Mouse (Mus musculus): Measurements from ENCODE around the gene Apbb2. TPM values are rescaled to one million over a fixed set of nuclear protein-coding genes. Genes with fewer than 3 reads are reported as not detected.

The Apbb2 gene
- polyA plus RNA-seq, 1 experiment from 2014 or later: 27.8 TPM

DNA sequence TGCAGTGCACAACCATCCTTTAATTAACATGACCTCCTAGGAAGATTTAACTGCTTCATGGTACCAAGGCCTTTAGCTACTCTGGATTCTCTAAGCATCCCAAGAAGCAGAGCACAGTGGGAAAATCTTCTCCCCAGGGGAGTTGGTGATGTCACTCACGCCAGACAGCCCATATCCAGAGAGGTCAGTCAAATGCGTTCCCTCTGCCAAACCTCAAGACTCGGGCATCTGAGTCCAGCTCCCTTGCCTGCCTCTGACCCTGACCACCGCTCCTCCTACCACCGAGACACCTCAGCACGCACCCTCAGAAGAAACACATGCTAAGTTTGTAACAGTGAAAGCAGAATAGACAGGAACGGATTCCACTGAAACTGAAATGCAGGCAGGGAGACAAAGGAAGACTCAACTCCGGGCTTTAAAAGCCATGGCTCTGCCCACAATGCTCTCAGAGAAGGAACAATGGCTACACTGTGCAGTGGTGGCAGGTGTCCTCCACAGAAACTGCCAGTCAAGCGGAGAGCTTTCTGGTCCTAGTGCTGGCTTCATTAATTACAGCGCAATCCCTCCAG, 72.9 kb downstream of the Apbb2 start:
- H3K4me3 ChIP-seq (ENCODE audit: low read depth, low read length): no peak overlapping the region
- 35% methylated on average over 10 of the region's 10 CpGs for WGBS
- no peak overlapping the region for H3K9ac ChIP-seq (replicated peaks; ENCODE audit: low read length)
- DNase-seq (ENCODE audit: low spot score): peak; percentile 49
- ATAC-seq (replicated peaks; ENCODE audit: insufficient number of reproducible peaks, low FRiP score, low TSS enrichment, low read depth): peak; percentile 78; the same call in 1 of the 2 replicates
- H3K9me3 ChIP-seq (replicated peaks; ENCODE audit: control insufficient read depth, low read length): no peaks in the 10 kb centered on the region; the same call in 1 of the 2 replicates
- H3K4me2 ChIP-seq (ENCODE audit: low read depth, low read length): no peak overlapping the region
- no peak overlapping the region for H3K27ac ChIP-seq (replicated peaks; ENCODE audit: low read depth, low read length)
- H3K4me1 ChIP-seq (ENCODE audit: control insufficient read depth, insufficient read depth, low read length): no peaks in the 10 kb centered on the region
- no peaks in the 10 kb centered on the region for H3K27me3 ChIP-seq (ENCODE audit: control insufficient read depth, insufficient read depth, low read length)
- H3K36me3 ChIP-seq (replicated peaks; ENCODE audit: control insufficient read depth, insufficient read depth, low read depth, low read length): no peaks in the 10 kb centered on the region

DNA sequence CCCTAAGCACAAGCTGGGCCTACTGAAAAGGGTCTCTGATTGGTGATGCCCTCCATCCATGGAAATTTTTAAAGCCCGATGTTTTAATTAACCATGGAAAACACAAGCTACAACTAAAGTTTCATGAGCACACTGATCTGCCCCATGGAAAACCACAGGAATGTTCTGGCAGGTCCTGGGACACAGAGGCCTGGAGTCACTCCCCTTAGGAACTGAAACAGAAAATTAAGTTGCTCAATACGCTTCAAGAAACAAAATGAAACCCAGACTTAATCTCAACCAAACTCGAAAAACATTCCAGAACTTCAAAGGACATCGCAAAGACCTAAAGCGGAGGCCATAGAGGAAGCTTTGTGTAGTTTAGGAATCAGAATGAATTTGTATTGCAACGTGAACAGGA, 74.8 kb downstream of the Apbb2 start:
- ATAC-seq (replicated peaks; ENCODE audit: insufficient number of reproducible peaks, low FRiP score, low TSS enrichment, low read depth): no peak

DNA sequence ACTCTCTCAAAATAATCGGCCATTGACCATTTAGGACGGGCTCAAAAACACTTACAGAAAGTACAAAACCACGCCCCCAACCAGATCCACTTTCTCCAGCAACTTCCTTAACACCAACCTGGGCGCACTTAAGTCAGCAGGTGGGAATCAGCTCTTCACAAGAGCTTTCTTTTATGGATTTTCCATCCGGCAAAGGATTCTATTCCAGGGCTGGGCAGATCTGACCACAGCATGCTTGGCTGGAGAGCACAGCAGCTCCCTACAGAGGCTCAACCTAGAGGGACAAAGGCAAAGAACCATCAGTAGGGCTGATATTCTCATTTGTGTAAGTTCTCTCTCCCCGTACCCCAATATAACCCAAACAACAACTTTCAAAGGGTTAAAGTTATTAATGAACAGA, 75.2 kb downstream of the Apbb2 start:
- no peaks in the 10 kb centered on the region for H3K9me3 ChIP-seq (replicated peaks; ENCODE audit: control insufficient read depth, low read length)
- no peak for ATAC-seq (replicated peaks; ENCODE audit: insufficient number of reproducible peaks, low FRiP score, low TSS enrichment, low read depth)
- no peaks in the 10 kb centered on the region for H3K36me3 ChIP-seq (replicated peaks; ENCODE audit: control insufficient read depth, insufficient read depth, low read depth, low read length)
- H3K9ac ChIP-seq (replicated peaks; ENCODE audit: low read length): no peak overlapping the region
- no peak overlapping the region for H3K4me2 ChIP-seq (ENCODE audit: low read depth, low read length)
- H3K4me1 ChIP-seq (ENCODE audit: control insufficient read depth, insufficient read depth, low read length): no peaks in the 10 kb centered on the region
- no peaks in the 10 kb centered on the region for H3K27me3 ChIP-seq (ENCODE audit: control insufficient read depth, insufficient read depth, low read length)
- no peak for DNase-seq (ENCODE audit: low spot score)
- no peak overlapping the region for H3K4me3 ChIP-seq (ENCODE audit: low read depth, low read length)
- H3K27ac ChIP-seq (replicated peaks; ENCODE audit: low read depth, low read length): no peak overlapping the region
- WGBS: 83% methylated on average over 6 of the region's 6 CpGs

More for the DNA sequence above, 74.8 kb downstream of the Apbb2 start:
- 56% methylated on average over 6 of the region's 6 CpGs for WGBS
- DNase-seq (ENCODE audit: low spot score): peak; percentile 22
- no peak overlapping the region for H3K4me2 ChIP-seq (ENCODE audit: low read depth, low read length)
- no peaks in the 10 kb centered on the region for H3K4me1 ChIP-seq (ENCODE audit: control insufficient read depth, insufficient read depth, low read length)
- H3K27me3 ChIP-seq (ENCODE audit: control insufficient read depth, insufficient read depth, low read length): no peaks in the 10 kb centered on the region
- no peaks in the 10 kb centered on the region for H3K36me3 ChIP-seq (replicated peaks; ENCODE audit: control insufficient read depth, insufficient read depth, low read depth, low read length)
- no peak overlapping the region for H3K4me3 ChIP-seq (ENCODE audit: low read depth, low read length)
- no peaks in the 10 kb centered on the region; the same call in 1 of the 2 replicates for H3K9me3 ChIP-seq (replicated peaks; ENCODE audit: control insufficient read depth, low read length)
- no peak overlapping the region for H3K27ac ChIP-seq (replicated peaks; ENCODE audit: low read depth, low read length)
- H3K9ac ChIP-seq (replicated peaks; ENCODE audit: low read length): no peak overlapping the region

- H3K4me3 ChIP-seq (ENCODE audit: low read depth, low read length): no peak overlapping the region
- no peaks in the 10 kb centered on the region for H3K4me1 ChIP-seq (ENCODE audit: control insufficient read depth, insufficient read depth, low read length)
- H3K4me2 ChIP-seq (ENCODE audit: low read depth, low read length): no peak overlapping the region
- DNase-seq (ENCODE audit: low spot score) (no peak), ATAC-seq (replicated peaks; ENCODE audit: insufficient number of reproducible peaks, low FRiP score, low TSS enrichment, low read depth) (no peak)
- H3K27ac ChIP-seq (replicated peaks; ENCODE audit: low read depth, low read length): no peak overlapping the region
- H3K9me3 ChIP-seq (replicated peaks; ENCODE audit: control insufficient read depth, low read length): no peaks in the 10 kb centered on the region
- H3K27me3 ChIP-seq (ENCODE audit: control insufficient read depth, insufficient read depth, low read length): no peaks in the 10 kb centered on the region
- no peak overlapping the region for H3K9ac ChIP-seq (replicated peaks; ENCODE audit: low read length)
- 76% methylated on average over 4 of the region's 4 CpGs for WGBS
- no peaks in the 10 kb centered on the region for H3K36me3 ChIP-seq (replicated peaks; ENCODE audit: control insufficient read depth, insufficient read depth, low read depth, low read length)
Observed at GRCm38 (mm10) chr5:66542521-66542920, 76.1 kb downstream of the Apbb2 start.

GRCm38 (mm10) chr5:66541385-66541784, 77.2 kb downstream of the Apbb2 start:
- Histone ChIP-seq H3K36me3 (replicated peaks; ENCODE audit: control insufficient read depth, insufficient read depth, low read depth, low read length) (no peaks in the 10 kb centered on the region), H3K4me2 (ENCODE audit: low read depth, low read length) (no peak overlapping the region), H3K9me3 (replicated peaks; ENCODE audit: control insufficient read depth, low read length) (no peaks in the 10 kb centered on the region), H3K4me3 (ENCODE audit: low read depth, low read length) (no peak overlapping the region), H3K9ac (replicated peaks; ENCODE audit: low read length) (no peak overlapping the region), H3K27ac (replicated peaks; ENCODE audit: low read depth, low read length) (no peak overlapping the region), H3K4me1 (ENCODE audit: control insufficient read depth, insufficient read depth, low read length) (no peaks in the 10 kb centered on the region), H3K27me3 (ENCODE audit: control insufficient read depth, insufficient read depth, low read length) (no peaks in the 10 kb centered on the region)
- 76% methylated on average over 4 of the region's 4 CpGs for WGBS
- ATAC-seq (replicated peaks; ENCODE audit: insufficient number of reproducible peaks, low FRiP score, low TSS enrichment, low read depth) (no peak), DNase-seq (ENCODE audit: low spot score) (no peak)

DNA sequence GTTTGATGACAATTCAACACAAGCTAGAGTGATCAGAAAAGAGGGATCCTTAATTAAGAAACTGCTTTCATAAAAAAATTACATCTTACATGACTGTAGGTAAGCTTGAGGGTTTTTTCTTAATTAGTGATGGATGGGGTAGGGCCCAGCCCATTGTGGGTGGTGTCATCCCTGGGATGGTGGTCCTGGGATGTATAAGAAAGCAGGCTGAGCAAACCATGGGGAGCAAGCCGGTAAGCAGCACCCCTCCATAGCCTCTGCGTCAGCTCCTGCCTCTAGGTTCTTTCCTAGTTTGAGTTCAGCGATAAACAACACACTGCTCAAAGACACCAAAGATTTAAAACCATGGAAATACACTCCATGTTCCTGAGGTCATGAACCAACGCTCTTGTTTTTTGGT, 78.3 kb downstream of the Apbb2 start:
- H3K27me3 ChIP-seq (ENCODE audit: control insufficient read depth, insufficient read depth, low read length): no peaks in the 10 kb centered on the region
- H3K27ac ChIP-seq (replicated peaks; ENCODE audit: low read depth, low read length): no peak overlapping the region
- H3K36me3 ChIP-seq (replicated peaks; ENCODE audit: control insufficient read depth, insufficient read depth, low read depth, low read length): no peaks in the 10 kb centered on the region
- H3K4me1 ChIP-seq (ENCODE audit: control insufficient read depth, insufficient read depth, low read length): no peaks in the 10 kb centered on the region
- H3K9ac ChIP-seq (replicated peaks; ENCODE audit: low read length): no peak overlapping the region
- H3K4me2 ChIP-seq (ENCODE audit: low read depth, low read length): no peak overlapping the region
- H3K4me3 ChIP-seq (ENCODE audit: low read depth, low read length): no peak overlapping the region
- ATAC-seq (replicated peaks; ENCODE audit: insufficient number of reproducible peaks, low FRiP score, low TSS enrichment, low read depth) (no peak), DNase-seq (ENCODE audit: low spot score) (no peak)
- H3K9me3 ChIP-seq (replicated peaks; ENCODE audit: control insufficient read depth, low read length): no peaks in the 10 kb centered on the region
- WGBS: 98% methylated on average over 4 of the region's 4 CpGs

- no peak overlapping the region for H3K4me3 ChIP-seq (ENCODE audit: low read depth, low read length)
- ATAC-seq (replicated peaks; ENCODE audit: insufficient number of reproducible peaks, low FRiP score, low TSS enrichment, low read depth): no peak
- WGBS: 84% methylated on average over 7 of the region's 7 CpGs
- H3K9me3 ChIP-seq (replicated peaks; ENCODE audit: control insufficient read depth, low read length): no peaks in the 10 kb centered on the region
- no peak for DNase-seq (ENCODE audit: low spot score)
- H3K4me2 ChIP-seq (ENCODE audit: low read depth, low read length): no peak overlapping the region
- no peaks in the 10 kb centered on the region; the same call in 1 of the 2 replicates for H3K4me1 ChIP-seq (ENCODE audit: control insufficient read depth, insufficient read depth, low read length)
- no peaks in the 10 kb centered on the region for H3K27me3 ChIP-seq (ENCODE audit: control insufficient read depth, insufficient read depth, low read length)
- H3K27ac ChIP-seq (replicated peaks; ENCODE audit: low read depth, low read length): no peak overlapping the region
- H3K36me3 ChIP-seq (replicated peaks; ENCODE audit: control insufficient read depth, insufficient read depth, low read depth, low read length): no peaks in the 10 kb centered on the region
- H3K9ac ChIP-seq (replicated peaks; ENCODE audit: low read length): no peak overlapping the region
Observed at GRCm38 (mm10) chr5:66537811-66538210, 80.8 kb downstream of the Apbb2 start.

GRCm38 (mm10) chr5:66536696-66537358, 81.8 kb downstream of the Apbb2 start:
- H3K36me3 ChIP-seq (replicated peaks; ENCODE audit: control insufficient read depth, insufficient read depth, low read depth, low read length): no peaks in the 10 kb centered on the region
- 48% methylated on average over 8 of the region's 8 CpGs for WGBS
- no peak overlapping the region for H3K4me3 ChIP-seq (ENCODE audit: low read depth, low read length)
- no peak for ATAC-seq (replicated peaks; ENCODE audit: insufficient number of reproducible peaks, low FRiP score, low TSS enrichment, low read depth)
- H3K27me3 ChIP-seq (ENCODE audit: control insufficient read depth, insufficient read depth, low read length): no peaks in the 10 kb centered on the region
- H3K9ac ChIP-seq (replicated peaks; ENCODE audit: low read length): no peak overlapping the region
- no peak overlapping the region for H3K27ac ChIP-seq (replicated peaks; ENCODE audit: low read depth, low read length)
- DNase-seq (ENCODE audit: low spot score): peak; percentile 20
- H3K9me3 ChIP-seq (replicated peaks; ENCODE audit: control insufficient read depth, low read length): no peaks in the 10 kb centered on the region
- H3K4me2 ChIP-seq (ENCODE audit: low read depth, low read length): no peak overlapping the region
- no peaks in the 10 kb centered on the region; the same call in 1 of the 2 replicates for H3K4me1 ChIP-seq (ENCODE audit: control insufficient read depth, insufficient read depth, low read length)
